Mouse (Mus musculus) thymus, postnatal 10 days (tissue): Measurements from ENCODE around the gene Ccnd3.
A peak's percentile ranks its signal among the peaks of the same experiment; 100 is the strongest.

Experiments
- DNase-seq, 2 experiments: peaks; one replicate each; pipeline ENCODE4 v3.0.0; 2021; ENCODE audit warnings: low spot score in 2 of 2

The Ccnd3 gene

DNA sequence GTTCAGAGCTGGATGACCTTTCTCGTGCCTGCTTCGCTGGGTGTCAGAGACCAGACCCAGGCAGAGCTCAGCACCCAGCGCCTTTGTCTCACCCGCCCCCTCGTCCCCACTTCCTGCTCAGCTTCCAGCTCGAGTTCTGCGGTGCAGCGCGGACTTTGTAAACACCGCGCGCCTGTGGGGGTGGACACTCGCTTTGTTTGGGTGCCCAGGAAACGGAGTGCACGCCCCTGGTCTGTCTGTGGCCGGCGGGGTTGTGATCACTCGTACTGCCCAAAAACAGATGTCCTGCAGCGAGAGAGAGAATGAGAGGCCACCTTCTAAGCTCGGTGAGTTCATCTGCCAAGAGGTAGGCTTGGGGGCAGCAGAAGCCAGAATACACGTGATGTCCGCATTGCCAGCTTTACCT lies at the start of gene Ccnd3:
Ccnd3 (plus strand) TSS at position 111 of the 406 bp plus-strand sequence.
- DNase-seq: peak; percentile 84 to 87

- DNase-seq: no peak
Measured at GRCm38 (mm10) chr17:47458310-47458709, 46.5 kb upstream of the Ccnd3 start.

GRCm38 (mm10) chr17:47458936-47459335 lies 45.9 kb upstream of the Ccnd3 start:
- no peak for DNase-seq

DNA sequence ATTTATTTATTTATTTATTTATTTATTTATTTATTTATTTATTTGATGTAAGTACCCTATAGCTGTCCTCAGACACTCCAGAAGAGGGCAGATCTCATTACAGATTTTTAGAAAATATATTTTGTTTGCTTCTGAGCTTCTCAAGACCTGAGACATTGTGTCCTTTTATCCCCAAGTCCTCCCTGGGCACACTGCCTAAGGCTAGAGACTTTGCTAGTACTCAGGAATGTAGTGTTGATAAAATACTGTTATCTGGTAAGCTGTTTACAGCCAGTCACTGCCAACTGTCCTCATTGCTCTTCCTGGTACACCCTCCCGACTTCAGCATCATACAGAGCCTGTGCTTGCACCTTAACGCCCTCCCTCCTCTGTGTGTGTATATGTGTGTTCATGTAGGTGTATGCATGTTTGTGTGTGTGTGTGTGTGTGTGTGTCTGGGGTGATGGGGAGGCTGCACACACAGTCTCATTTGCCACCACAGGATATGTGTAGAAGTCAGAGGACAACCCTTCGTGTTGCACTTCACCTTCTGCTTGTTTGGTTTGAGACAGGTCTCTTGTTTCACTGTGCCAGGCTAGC lies 45.4 kb upstream of the Ccnd3 start:
- no peak for DNase-seq

DNA sequence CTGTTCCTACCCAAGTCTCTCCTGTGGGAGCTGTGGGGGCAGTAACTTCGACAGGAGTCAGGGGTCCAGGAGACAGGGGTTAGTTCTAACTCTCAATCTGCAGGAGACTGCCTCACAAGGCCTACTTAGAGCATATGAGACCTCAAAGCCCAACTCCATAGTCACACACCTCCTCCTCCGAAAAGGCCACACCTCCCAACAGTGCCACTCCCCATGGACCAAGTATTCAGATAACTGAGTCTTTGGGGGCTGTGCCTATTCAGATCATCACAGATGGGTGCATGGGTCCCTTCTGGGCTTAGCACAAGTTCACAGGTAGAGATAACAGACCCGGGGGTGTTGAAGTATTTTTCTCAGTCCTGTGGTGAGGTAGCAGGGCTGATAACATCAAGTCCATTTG lies 43.2 kb upstream of the Ccnd3 start:
- DNase-seq: no peak

DNA sequence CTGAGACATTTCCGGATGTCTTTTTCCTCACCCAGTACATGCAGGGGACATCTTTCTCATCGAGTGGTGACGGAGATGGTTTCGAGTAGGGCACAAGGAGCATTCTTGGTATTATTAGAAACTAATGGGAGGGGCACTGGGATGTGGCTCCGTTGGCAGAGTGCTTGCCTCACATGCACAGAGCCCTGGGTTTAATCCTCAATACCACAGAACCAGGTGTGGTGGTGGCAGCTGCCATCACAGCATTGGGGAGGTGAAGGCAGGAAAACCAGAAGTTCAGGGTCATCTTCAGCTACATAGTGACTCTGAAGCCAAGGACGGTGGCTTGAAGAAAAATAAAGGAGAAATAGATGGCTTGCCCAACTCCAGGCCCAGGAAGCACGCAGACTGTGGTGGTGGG lies 42.6 kb upstream of the Ccnd3 start:
- DNase-seq: no peak

DNA sequence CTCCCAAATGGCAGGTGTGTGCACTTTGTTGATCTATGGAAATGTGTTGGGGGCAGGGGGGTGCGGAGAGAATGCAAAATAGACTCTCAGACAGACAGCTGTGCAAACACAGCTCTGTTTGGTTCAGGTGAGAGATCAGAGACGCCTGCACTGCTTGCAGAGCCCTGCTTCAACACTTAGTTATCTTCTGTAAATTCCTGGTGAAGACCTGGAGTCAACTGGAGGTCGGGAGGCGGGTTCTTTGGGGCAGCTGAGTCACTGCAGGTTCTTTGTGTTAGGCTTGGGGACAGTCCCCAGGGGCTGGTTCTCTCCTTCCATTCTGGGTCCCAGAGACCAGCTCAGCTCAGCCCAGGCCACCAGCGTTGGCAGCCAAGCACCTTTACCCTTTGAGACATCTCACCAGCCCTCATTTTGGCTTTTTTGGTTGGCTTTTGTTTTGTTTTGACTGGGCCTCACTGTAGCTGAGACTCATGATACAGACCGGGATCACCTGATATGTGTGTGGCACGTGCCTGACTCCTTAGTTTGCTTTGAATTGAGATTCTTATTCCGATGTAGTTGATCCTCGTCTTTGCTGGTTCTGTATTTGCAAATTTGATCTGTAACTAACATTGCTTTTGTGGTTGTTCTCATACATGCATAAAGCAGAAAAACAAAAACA lies 42.0 kb upstream of the Ccnd3 start:
- no peak for DNase-seq

DNA sequence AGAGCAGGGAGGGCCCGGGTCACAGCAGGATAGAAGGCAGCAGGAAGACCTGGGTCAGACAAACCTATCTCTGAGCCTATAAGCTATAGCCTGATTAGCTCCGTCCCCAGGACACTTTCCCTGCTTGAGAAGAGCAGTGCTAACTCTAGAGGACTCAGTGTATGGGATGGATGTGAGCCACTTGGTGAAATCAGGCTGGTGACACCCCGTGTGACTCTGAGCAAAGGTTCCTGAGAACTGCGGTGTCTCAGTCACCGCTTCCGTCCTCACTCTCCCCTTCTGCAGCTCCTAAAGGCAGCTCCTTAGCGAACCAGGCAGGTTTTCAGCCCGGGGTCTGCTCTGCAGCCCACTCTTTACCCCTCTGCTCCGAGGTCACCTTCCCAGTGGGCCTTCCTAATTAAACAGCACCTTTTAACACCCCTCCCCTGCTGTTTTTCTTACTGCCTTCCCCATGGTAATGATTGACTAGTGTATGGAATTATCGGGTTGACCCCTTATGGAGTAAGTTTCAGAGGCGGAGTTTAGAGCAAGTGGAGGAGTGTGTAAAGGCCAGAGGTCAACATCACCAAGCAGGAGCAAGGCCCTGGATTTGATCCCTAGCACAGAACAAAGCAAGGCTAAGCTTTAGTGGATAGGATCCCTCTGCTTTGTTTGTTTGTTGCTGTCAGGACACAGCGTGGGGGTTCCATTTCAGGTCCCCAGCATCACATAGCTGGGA lies 40.4 kb upstream of the Ccnd3 start:
- no peak for DNase-seq

DNA sequence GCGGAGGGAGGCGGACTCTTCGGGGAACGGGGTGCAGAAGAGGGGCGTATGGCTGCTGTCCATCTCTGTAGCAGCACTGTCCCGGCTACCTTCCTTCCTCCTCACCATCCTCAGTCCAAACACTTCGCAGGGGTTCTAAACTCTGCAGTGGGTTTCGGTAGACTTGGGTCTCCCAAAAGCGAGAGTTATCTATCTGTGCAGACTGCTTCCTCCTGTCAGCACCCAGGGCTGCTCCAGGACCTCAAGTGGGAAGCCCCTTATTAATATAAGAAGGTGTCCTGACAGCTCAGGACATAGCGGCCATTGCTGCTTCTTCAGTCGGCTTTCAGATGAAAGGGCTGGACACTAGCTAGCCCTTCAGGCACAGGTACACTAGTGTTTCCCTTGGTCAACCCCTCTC lies 39.8 kb upstream of the Ccnd3 start:
- no peak for DNase-seq

- DNase-seq: no peak
Measured at GRCm38 (mm10) chr17:47466284-47466683, 38.6 kb upstream of the Ccnd3 start.

GRCm38 (mm10) chr17:47467659-47468058 lies 37.2 kb upstream of the Ccnd3 start:
- no peak for DNase-seq

GRCm38 (mm10) chr17:47468063-47468462 lies 36.8 kb upstream of the Ccnd3 start:
- DNase-seq: no peak

DNA sequence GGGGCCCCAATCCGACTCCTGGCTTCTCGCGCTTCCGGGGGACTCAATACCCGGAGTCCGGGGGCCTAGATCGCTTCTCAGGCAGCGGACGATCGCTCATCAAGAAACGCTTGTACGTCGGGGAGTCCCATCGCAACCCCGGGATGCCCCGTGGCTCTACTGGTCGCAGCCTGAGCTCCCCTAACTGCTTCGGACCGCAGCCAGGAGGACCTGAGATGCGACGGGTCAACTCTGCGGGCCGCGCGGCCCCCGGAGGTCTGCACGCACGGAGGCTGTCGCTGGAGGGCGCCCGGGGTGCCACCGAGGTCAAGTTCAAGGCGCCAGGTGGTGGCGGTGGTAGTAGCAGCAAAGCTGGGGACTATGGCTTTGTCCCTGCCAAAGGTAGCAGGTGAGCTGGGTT lies 36.4 kb upstream of the Ccnd3 start:
- DNase-seq: peak in 1 of 2 experiments; percentile 53

DNA sequence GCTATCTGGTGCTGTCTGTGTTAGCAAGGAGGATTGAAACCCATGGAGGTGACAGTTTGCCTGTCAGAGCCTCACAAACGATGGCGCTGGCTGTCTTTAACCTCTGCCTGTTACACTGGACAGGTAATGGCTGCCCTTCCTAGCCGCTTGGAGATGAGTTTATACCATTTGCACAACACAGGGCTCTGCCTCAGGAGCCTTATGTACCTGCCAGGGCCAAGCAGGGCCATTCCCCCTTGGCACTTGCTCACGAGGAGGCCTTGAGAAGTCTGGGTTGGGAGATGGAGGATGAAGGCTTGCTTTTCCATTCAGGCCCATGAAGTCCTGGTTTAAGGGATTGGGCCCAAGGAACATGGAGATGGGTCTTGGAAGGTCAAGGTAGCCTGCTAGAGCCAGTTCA lies 35.2 kb upstream of the Ccnd3 start:
- no peak for DNase-seq

- no peak for DNase-seq
Measured at GRCm38 (mm10) chr17:47470121-47470520, 34.7 kb upstream of the Ccnd3 start.

DNA sequence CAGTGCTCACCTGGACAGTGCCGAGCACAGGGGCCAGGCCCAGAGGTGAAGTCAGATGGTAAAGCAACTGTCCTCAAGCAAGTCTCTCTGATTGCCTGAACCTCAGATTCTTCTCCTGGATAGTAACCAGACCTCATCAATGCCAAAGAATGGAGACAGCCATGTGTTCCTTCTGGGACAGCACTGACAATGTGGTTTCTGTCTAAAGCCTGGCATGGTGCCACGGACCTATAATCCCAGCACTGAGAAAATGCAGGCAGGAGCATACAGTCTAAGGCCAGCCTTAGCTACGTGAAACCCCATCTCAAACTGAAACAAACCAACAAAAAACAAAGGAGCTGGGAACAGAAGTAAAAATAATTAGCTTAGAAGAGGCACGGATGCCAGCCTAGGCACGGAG lies 34.2 kb upstream of the Ccnd3 start:
- DNase-seq: no peak

- DNase-seq: no peak
Measured at GRCm38 (mm10) chr17:47472435-47473350, 32.2 kb upstream of the Ccnd3 start.

- peak; percentile 29 to 81 for DNase-seq
Measured at GRCm38 (mm10) chr17:47473434-47473974, 31.3 kb upstream of the Ccnd3 start.

GRCm38 (mm10) chr17:47474250-47474649 lies 30.6 kb upstream of the Ccnd3 start:
- DNase-seq: no peak

DNA sequence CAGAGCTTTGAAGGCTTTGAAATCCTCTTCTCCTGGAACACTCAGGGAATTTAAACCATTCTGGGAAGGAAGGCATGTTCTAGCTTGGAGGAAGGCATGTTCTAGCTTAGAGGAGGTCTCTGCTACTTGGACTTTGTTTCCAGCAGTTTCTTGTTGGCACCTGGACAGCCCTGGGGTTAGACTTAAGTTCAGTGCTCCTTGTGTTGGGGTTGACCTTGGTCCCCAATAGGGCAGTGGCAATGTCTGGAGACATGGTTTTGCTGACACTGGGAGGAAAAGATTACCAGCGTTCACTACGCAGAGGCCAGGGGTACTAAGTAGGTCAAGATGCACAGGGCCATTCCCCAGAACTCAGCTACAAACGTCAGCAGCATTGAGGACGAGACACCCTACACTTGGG lies 29.7 kb upstream of the Ccnd3 start:
- no peak for DNase-seq

- DNase-seq: peak in 1 of 2 experiments; percentile 47
Measured at GRCm38 (mm10) chr17:47475714-47476113, 29.1 kb upstream of the Ccnd3 start.

DNA sequence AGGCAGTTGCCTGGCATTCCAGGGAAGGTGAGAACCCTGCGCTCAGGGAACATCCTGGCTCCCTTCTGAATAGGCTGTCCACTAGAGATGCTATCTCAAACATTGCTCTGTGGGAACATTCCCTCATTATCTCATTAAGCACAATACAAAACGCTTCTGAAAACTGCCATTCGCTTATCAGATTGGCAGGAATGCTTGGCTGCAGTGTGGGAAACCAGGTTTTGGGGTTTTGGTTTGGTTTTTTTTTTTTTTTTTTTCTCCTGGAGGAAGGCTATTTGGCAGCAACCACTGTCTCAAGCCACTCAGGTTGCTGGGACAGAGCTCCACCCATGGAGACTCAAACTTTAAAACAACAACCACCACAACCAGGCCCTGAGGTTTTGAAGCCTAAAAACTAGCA lies 25.0 kb upstream of the Ccnd3 start:
- no peak for DNase-seq
